Mouse (Mus musculus): ENCODE data around the gene Olfr1311. TPM values are rescaled to one million over a fixed set of nuclear protein-coding genes. Genes with fewer than 3 reads are reported as not detected.

Gene Olfr1311
- polyA plus RNA-seq, 2 experiments: not detected

DNA sequence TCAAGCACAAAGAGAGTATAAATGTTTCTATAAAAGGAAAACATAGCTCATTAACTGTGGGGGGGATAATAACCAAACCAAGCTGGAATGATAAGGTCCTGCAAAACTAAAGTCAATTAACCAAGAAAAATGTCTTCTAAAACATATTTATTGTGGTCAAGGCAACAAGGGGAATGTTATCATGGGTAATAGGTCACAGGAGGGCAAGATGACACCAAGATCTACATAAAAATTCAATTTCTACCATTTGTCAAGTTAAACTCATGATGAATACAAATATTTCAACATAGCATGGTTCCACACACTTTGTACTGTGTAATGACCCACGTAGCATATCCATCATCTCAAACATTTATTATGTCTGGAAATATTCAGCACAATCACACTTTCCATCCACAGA is 34.0 kb downstream of the Olfr1311 start, which contains the start of gene Olfr1309:
Gene Olfr1309 (minus strand): TSS at position 101 of the 400 bp plus-strand sequence.
- Histone ChIP-seq H3K9ac (replicated peaks) (no peak within 1 kb of the TSS), H3K36me3 (replicated peaks; ENCODE audit: control insufficient read depth, insufficient read depth, low read depth) (no peaks in the 10 kb centered on the region), H3K4me3 (ENCODE audit: insufficient read depth in 1 of 2, low read depth in 2 of 2, low read length in 2 of 2) (no peak within 1 kb of the TSS), H3K27ac (no peak within 1 kb of the TSS), H3K4me2 (ENCODE audit: low read depth) (no peak within 1 kb of the TSS), H3K4me1 (replicated peaks; ENCODE audit: control insufficient read depth in 2 of 2, insufficient read depth in 2 of 2, low read length in 1 of 2) (no peaks in the 10 kb centered on the region), H3K27me3 (ENCODE audit: control insufficient read depth, insufficient read depth, low read length) (no peaks in the 10 kb centered on the region), H3K9me3 (ENCODE audit: control insufficient read depth, low read length) (no peaks in the 10 kb centered on the region)
- WGBS (ENCODE audit: insufficient replicate concordance): 38% methylated on average over 1 of the region's 1 CpGs
- TF ChIP-seq EP300 (IDR thresholded peaks at IDR 0.05; ENCODE audit: low read depth) (no peak), CTCF (IDR thresholded peaks at IDR 0.05; ENCODE audit: low read depth) (no peak)
- ATAC-seq (ENCODE audit: insufficient read depth): no peak
- DNase-seq (ENCODE audit: low read depth in 3 of 3, low spot score in 3 of 3): no peak

Other genes with a start within 250 kb of the Olfr1311 start
- gene Olfr1302, start 247.0 kb downstream of the Olfr1311 start, polyA plus RNA-seq (2012; rRNA removed): not detected in 2 replicates
- not detected in 2 replicates for gene Olfr1302, start 247.0 kb downstream of the Olfr1311 start, polyA plus RNA-seq (2014; fragmentation: Nextera tagmentation; extraction: Ambion mirVana)
- not detected in 2 replicates for gene Olfr1303, start 204.1 kb downstream of the Olfr1311 start, polyA plus RNA-seq (2012; rRNA removed)
- gene Olfr1303, start 204.1 kb downstream of the Olfr1311 start, polyA plus RNA-seq (2014; fragmentation: Nextera tagmentation; extraction: Ambion mirVana): not detected in 2 replicates
- gene Olfr1305, start 147.3 kb downstream of the Olfr1311 start, polyA plus RNA-seq (2012; rRNA removed): not detected in 2 replicates
- not detected in 2 replicates for gene Olfr1305, start 147.3 kb downstream of the Olfr1311 start, polyA plus RNA-seq (2014; fragmentation: Nextera tagmentation; extraction: Ambion mirVana)
- gene Olfr1306, start 108.1 kb downstream of the Olfr1311 start, polyA plus RNA-seq (2012; rRNA removed): not detected in 2 replicates
- not detected in 2 replicates for gene Olfr1306, start 108.1 kb downstream of the Olfr1311 start, polyA plus RNA-seq (2014; fragmentation: Nextera tagmentation; extraction: Ambion mirVana)
- not detected in 2 replicates for gene Olfr1307, start 75.0 kb downstream of the Olfr1311 start, polyA plus RNA-seq (2012; rRNA removed)
- not detected in 2 replicates for gene Olfr1307, start 75.0 kb downstream of the Olfr1311 start, polyA plus RNA-seq (2014; fragmentation: Nextera tagmentation; extraction: Ambion mirVana)
- not detected in 2 replicates for gene Olfr1308, start 59.5 kb downstream of the Olfr1311 start, polyA plus RNA-seq (2012; rRNA removed)
- not detected in 2 replicates for gene Olfr1308, start 59.5 kb downstream of the Olfr1311 start, polyA plus RNA-seq (2014; fragmentation: Nextera tagmentation; extraction: Ambion mirVana)
- not detected in 2 replicates for gene Olfr1309, start 34.1 kb downstream of the Olfr1311 start, polyA plus RNA-seq (2012; rRNA removed)
- not detected in 2 replicates for gene Olfr1309, start 34.1 kb downstream of the Olfr1311 start, polyA plus RNA-seq (2014; fragmentation: Nextera tagmentation; extraction: Ambion mirVana)
- not detected in 2 replicates for gene Olfr1310, start 11.7 kb downstream of the Olfr1311 start, polyA plus RNA-seq (2012; rRNA removed)
- not detected in 2 replicates for gene Olfr1310, start 11.7 kb downstream of the Olfr1311 start, polyA plus RNA-seq (2014; fragmentation: Nextera tagmentation; extraction: Ambion mirVana)
- gene Olfr1312, start 25.8 kb upstream of the Olfr1311 start, polyA plus RNA-seq (2012; rRNA removed): not detected in 2 replicates
- gene Olfr1312, start 25.8 kb upstream of the Olfr1311 start, polyA plus RNA-seq (2014; fragmentation: Nextera tagmentation; extraction: Ambion mirVana): not detected in 2 replicates
- gene Olfr1313, start 53.4 kb upstream of the Olfr1311 start, polyA plus RNA-seq (2012; rRNA removed): not detected in 2 replicates
- gene Olfr1313, start 53.4 kb upstream of the Olfr1311 start, polyA plus RNA-seq (2014; fragmentation: Nextera tagmentation; extraction: Ambion mirVana): not detected in 2 replicates
- not detected in 2 replicates for gene Olfr1314, start 72.4 kb upstream of the Olfr1311 start, polyA plus RNA-seq (2012; rRNA removed)
- not detected in 2 replicates for gene Olfr1314, start 72.4 kb upstream of the Olfr1311 start, polyA plus RNA-seq (2014; fragmentation: Nextera tagmentation; extraction: Ambion mirVana)
- not detected in 2 replicates for gene Olfr1315-ps1, start 91.0 kb upstream of the Olfr1311 start, polyA plus RNA-seq (2012; rRNA removed)
- not detected in 2 replicates for gene Olfr1315-ps1, start 91.0 kb upstream of the Olfr1311 start, polyA plus RNA-seq (2014; fragmentation: Nextera tagmentation; extraction: Ambion mirVana)
- gene Olfr1316, start 110.6 kb upstream of the Olfr1311 start, polyA plus RNA-seq (2012; rRNA removed): not detected in 2 replicates
- not detected in 2 replicates for gene Olfr1316, start 110.6 kb upstream of the Olfr1311 start, polyA plus RNA-seq (2014; fragmentation: Nextera tagmentation; extraction: Ambion mirVana)
- gene Olfr1317, start 115.9 kb upstream of the Olfr1311 start, polyA plus RNA-seq (2012; rRNA removed): not detected in 2 replicates
- gene Olfr1317, start 115.9 kb upstream of the Olfr1311 start, polyA plus RNA-seq (2014; fragmentation: Nextera tagmentation; extraction: Ambion mirVana): not detected in 2 replicates
- gene Olfr1318, start 129.8 kb upstream of the Olfr1311 start, polyA plus RNA-seq (2012; rRNA removed): not detected in 2 replicates
- gene Olfr1318, start 129.8 kb upstream of the Olfr1311 start, polyA plus RNA-seq (2014; fragmentation: Nextera tagmentation; extraction: Ambion mirVana): not detected in 2 replicates
- gene Lpcat4, start 215.1 kb upstream of the Olfr1311 start, polyA plus RNA-seq (2012; rRNA removed): 2.4 and 2.9 TPM in 2 replicates
- 1.9 and 2.1 TPM in 2 replicates for gene Lpcat4, start 215.1 kb upstream of the Olfr1311 start, polyA plus RNA-seq (2014; fragmentation: Nextera tagmentation; extraction: Ambion mirVana)
- gene Nutm1, start 234.9 kb upstream of the Olfr1311 start, polyA plus RNA-seq (2012; rRNA removed): not detected in 2 replicates
- gene Nutm1, start 234.9 kb upstream of the Olfr1311 start, polyA plus RNA-seq (2014; fragmentation: Nextera tagmentation; extraction: Ambion mirVana): not detected in 2 replicates
- 82.3 and 93.1 TPM in 2 replicates for gene Nop10, start 237.5 kb upstream of the Olfr1311 start, polyA plus RNA-seq (2012; rRNA removed)
- 164 and 166 TPM in 2 replicates for gene Nop10, start 237.5 kb upstream of the Olfr1311 start, polyA plus RNA-seq (2014; fragmentation: Nextera tagmentation; extraction: Ambion mirVana)
- 6.9 and 8.7 TPM in 2 replicates for gene Slc12a6, start 241.4 kb upstream of the Olfr1311 start, polyA plus RNA-seq (2012; rRNA removed)
- 3.4 and 4.9 TPM in 2 replicates for gene Slc12a6, start 241.4 kb upstream of the Olfr1311 start, polyA plus RNA-seq (2014; fragmentation: Nextera tagmentation; extraction: Ambion mirVana)
- gene Gm21985, start 241.9 kb upstream of the Olfr1311 start, polyA plus RNA-seq (2012; rRNA removed): not detected in 2 replicates
- not detected in 2 replicates for gene Gm21985, start 241.9 kb upstream of the Olfr1311 start, polyA plus RNA-seq (2014; fragmentation: Nextera tagmentation; extraction: Ambion mirVana)